Mouse (Mus musculus): Measurements from ENCODE around the gene Vstm5.

- TF ChIP-seq CTCF (IDR thresholded peaks at IDR 0.05; ENCODE audit: low read depth) (no peak), EP300 (IDR thresholded peaks at IDR 0.05; ENCODE audit: low read depth) (no peak)
Measured at GRCm38 (mm10) chr9:15297112-15297511, 58.3 kb downstream of the Vstm5 start.
